Mouse (Mus musculus) erythroblast, embryonic 14.5 days (primary cell): ENCODE measurements at regions not wholly inside any gene's neighbourhood (a gene's known extent, or its start where the extent isn't known, plus 50 kb on each side); places are given as distances from the start of the nearest gene placed in this dataset.
"Not testable (repeated sequence)": the region's sequence is repeated elsewhere in the genome, so short reads cannot be mapped to it uniquely, and the experiment has no call there.

Experiments used
- GATA1 ChIP-seq: IDR thresholded peaks from 2 replicates; pipeline ENCODE4 v1.6.1; 2012; ENCODE audit warnings: low read length, inconsistent platforms, mixed read lengths
- TAL1 ChIP-seq: IDR thresholded peaks from 3 replicates; pipeline ENCODE4 v1.6.1; 2012; ENCODE audit warnings: low read length, inconsistent platforms, mixed read lengths

DNA sequence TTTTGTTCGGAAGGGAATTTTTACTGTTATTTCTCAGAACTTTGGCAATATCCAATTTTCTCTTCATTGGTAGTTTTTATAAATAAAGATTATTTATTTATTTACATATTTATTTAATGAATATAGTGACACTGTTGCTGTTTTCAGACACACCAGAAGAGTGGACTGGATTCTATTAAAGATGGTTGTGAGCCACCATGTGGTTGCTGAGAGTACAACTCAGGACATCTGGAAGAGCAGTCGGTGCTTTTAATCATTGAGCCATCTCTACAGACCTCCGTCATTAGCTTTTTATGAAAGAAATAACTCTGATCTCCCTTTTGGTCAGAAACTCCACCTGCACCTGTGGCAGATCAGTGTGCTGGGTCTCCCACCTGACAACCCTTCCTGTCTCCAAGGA lies 59.4 kb upstream of the Scaf8 start:
- TF ChIP-seq TAL1, GATA1: not testable (repeated sequence)
